Mouse (Mus musculus) intestine, embryonic 15.5 days (tissue): ENCODE measurements around the gene Nln. TPM values are rescaled to one million over a fixed set of nuclear protein-coding genes. Genes with fewer than 3 reads are reported as not detected.
A peak's percentile ranks its signal among the peaks of the same experiment; 100 is the strongest.

Source experiments
- ATAC-seq: fragments of 200-750 bp; cut with Nextera tagmentation; 2 replicates; pipeline ENCODE4 v1.8.0; 2017; ENCODE audit warnings: moderate TSS enrichment, moderate library complexity
- H3K27ac ChIP-seq: fragments of 300-500 bp; sonication (generic); 2 replicates; pipeline ENCODE4 v1.5.1; 2015; ENCODE audit warnings: mild to moderate bottlenecking, inconsistent platforms
- H3K27me3 ChIP-seq: fragments of 300-500 bp; sonication (generic); replicated peaks from 2 replicates; pipeline ENCODE4 v1.6.1; 2015; ENCODE audit warnings: inconsistent platforms
- H3K36me3 ChIP-seq: fragments of 300-500 bp; sonication (generic); 2 replicates; pipeline ENCODE4 v1.6.1; 2015; ENCODE audit warnings: inconsistent platforms
- H3K4me1 ChIP-seq: fragments of 300-500 bp; sonication (generic); replicated peaks from 2 replicates; pipeline ENCODE4 v1.6.1; 2015; ENCODE audit warnings: inconsistent platforms
- H3K4me2 ChIP-seq: fragments of 300-500 bp; sonication (generic); replicated peaks from 2 replicates; pipeline ENCODE4 v1.6.1; 2015; ENCODE audit warnings: mild to moderate bottlenecking, inconsistent platforms
- H3K4me3 ChIP-seq: fragments of 300-500 bp; sonication (generic); replicated peaks from 2 replicates; pipeline ENCODE4 v1.5.1; 2015; ENCODE audit warnings: inconsistent platforms
- H3K9ac ChIP-seq: fragments of 300-500 bp; sonication (generic); 2 replicates; pipeline ENCODE4 v1.6.1; 2015; ENCODE audit warnings: inconsistent platforms
- H3K9me3 ChIP-seq: fragments of 300-500 bp; sonication (generic); 2 replicates; pipeline ENCODE4 v1.6.1; 2016; ENCODE audit warnings: inconsistent platforms
- WGBS: fragments of 180-500 bp; shearing (Covaris S2); methylation state at CpG from one replicate; pipeline ENCODE4 v1.1.7; 2015; 5-methylcytosine and 5-hydroxymethylcytosine counted together
- polyA plus RNA-seq: library from polyadenylated mRNA; unstranded; fragments of >200 nt; fragmentation: Nextera tagmentation; extraction: Ambion mirVana; gene quantifications from 2 replicates; pipeline ENCODE4 v1.2.1, GENCODE M21; 2015

Nln gene
- polyA plus RNA-seq, 1 experiment from 2014 or later = 19.9 TPM

- no peaks in the 10 kb centered on the region for H3K36me3 ChIP-seq
- H3K9me3 ChIP-seq = no peaks in the 10 kb centered on the region
- no peaks in the 10 kb centered on the region for H3K4me1 ChIP-seq
- H3K4me2 ChIP-seq = no peak overlapping the region
- H3K27me3 ChIP-seq = no peaks in the 10 kb centered on the region
- no peak overlapping the region for H3K4me3 ChIP-seq
- ATAC-seq = peak; percentile 69; the same call in 1 of the 2 replicates
- WGBS = 4% methylated on average over 1 of the region's 1 CpGs
- no peak overlapping the region for H3K9ac ChIP-seq
- no peak overlapping the region for H3K27ac ChIP-seq
Observed at GRCm38 (mm10) chr13:104089387-104089786, 20.0 kb downstream of the Nln start.

- H3K27ac ChIP-seq = no peak overlapping the region
- H3K36me3 ChIP-seq = no peaks in the 10 kb centered on the region
- H3K9me3 ChIP-seq = no peaks in the 10 kb centered on the region
- H3K4me1 ChIP-seq = no peaks in the 10 kb centered on the region
- ATAC-seq = peak; percentile 35; the same call in 1 of the 2 replicates
- H3K27me3 ChIP-seq = no peaks in the 10 kb centered on the region
- no peak overlapping the region for H3K9ac ChIP-seq
- H3K4me2 ChIP-seq = no peak overlapping the region
- H3K4me3 ChIP-seq = no peak overlapping the region
- WGBS = 53% methylated on average over 2 of the region's 2 CpGs
Observed at GRCm38 (mm10) chr13:104084600-104084999, 24.8 kb downstream of the Nln start.

GRCm38 (mm10) chr13:104082504-104082903, 26.9 kb downstream of the Nln start:
- Histone ChIP-seq H3K9me3 (no peaks in the 10 kb centered on the region), H3K36me3 (no peaks in the 10 kb centered on the region), H3K4me2 (no peak overlapping the region), H3K9ac (no peak overlapping the region), H3K27ac (no peak overlapping the region), H3K27me3 (no peaks in the 10 kb centered on the region), H3K4me1 (no peaks in the 10 kb centered on the region), H3K4me3 (no peak overlapping the region)
- 81% methylated on average over 7 of the region's 7 CpGs for WGBS
- ATAC-seq = no peak

GRCm38 (mm10) chr13:104076993-104077392, 32.4 kb downstream of the Nln start:
- Histone ChIP-seq H3K4me3 (no peak overlapping the region), H3K27me3 (no peaks in the 10 kb centered on the region), H3K4me1 (0 out of 2 replicates have a peak, but pooled peaks cover 4% of the 10 kb centered on the region), H3K9ac (no peak overlapping the region), H3K4me2 (no peak overlapping the region), H3K9me3 (no peaks in the 10 kb centered on the region), H3K36me3 (no peaks in the 10 kb centered on the region), H3K27ac (no peak overlapping the region)
- ATAC-seq = no peak
- 58% methylated on average over 6 of the region's 6 CpGs for WGBS

GRCm38 (mm10) chr13:104074731-104075130, 34.7 kb downstream of the Nln start:
- no peaks in the 10 kb centered on the region for H3K36me3 ChIP-seq
- no peak overlapping the region for H3K4me2 ChIP-seq
- WGBS = 65% methylated on average over 10 of the region's 10 CpGs
- H3K4me1 ChIP-seq = 0 out of 2 replicates have a peak, but pooled peaks cover 4% of the 10 kb centered on the region
- no peaks in the 10 kb centered on the region for H3K9me3 ChIP-seq
- 0 out of 2 replicates have a peak overlapping the region, but pooled peaks have one; percentile 4 for H3K27ac ChIP-seq
- H3K9ac ChIP-seq = no peak overlapping the region
- peak; percentile 49 for ATAC-seq
- no peaks in the 10 kb centered on the region for H3K27me3 ChIP-seq
- no peak overlapping the region for H3K4me3 ChIP-seq

GRCm38 (mm10) chr13:104074230-104074629, 35.2 kb downstream of the Nln start:
- Histone ChIP-seq H3K27ac (0 out of 2 replicates have a peak overlapping the region, but pooled peaks have one; percentile 4), H3K9ac (no peak overlapping the region), H3K4me3 (no peak overlapping the region), H3K4me1 (0 out of 2 replicates have a peak, but pooled peaks cover 4% of the 10 kb centered on the region), H3K27me3 (no peaks in the 10 kb centered on the region), H3K4me2 (no peak overlapping the region), H3K36me3 (no peaks in the 10 kb centered on the region), H3K9me3 (no peaks in the 10 kb centered on the region)
- no peak for ATAC-seq
- WGBS = 96% methylated on average over 8 of the region's 8 CpGs

GRCm38 (mm10) chr13:104072351-104072750, 37.1 kb downstream of the Nln start:
- Histone ChIP-seq H3K27me3 (no peaks in the 10 kb centered on the region), H3K4me3 (no peak overlapping the region), H3K27ac (no peak overlapping the region), H3K4me2 (no peak overlapping the region), H3K9me3 (no peaks in the 10 kb centered on the region), H3K36me3 (no peaks in the 10 kb centered on the region), H3K9ac (no peak overlapping the region), H3K4me1 (0 out of 2 replicates have a peak, but pooled peaks cover 4% of the 10 kb centered on the region)
- WGBS = 93% methylated on average over 9 of the region's 9 CpGs
- ATAC-seq = no peak

- H3K27ac ChIP-seq = no peak overlapping the region
- H3K36me3 ChIP-seq = no peaks in the 10 kb centered on the region
- no peaks in the 10 kb centered on the region for H3K9me3 ChIP-seq
- no peaks in the 10 kb centered on the region for H3K27me3 ChIP-seq
- no peak for ATAC-seq
- H3K9ac ChIP-seq = no peak overlapping the region
- 0 out of 2 replicates have a peak, but pooled peaks cover 4% of the 10 kb centered on the region for H3K4me1 ChIP-seq
- no peak overlapping the region for H3K4me3 ChIP-seq
- WGBS = 44% methylated on average over 3 of the region's 3 CpGs
- H3K4me2 ChIP-seq = no peak overlapping the region
Observed at GRCm38 (mm10) chr13:104070703-104071102, 38.7 kb downstream of the Nln start.

GRCm38 (mm10) chr13:104069216-104069615, 40.2 kb downstream of the Nln start:
- no peaks in the 10 kb centered on the region for H3K36me3 ChIP-seq
- ATAC-seq = no peak
- H3K4me3 ChIP-seq = no peak overlapping the region
- 90% methylated on average over 11 of the region's 11 CpGs for WGBS
- no peak overlapping the region for H3K9ac ChIP-seq
- H3K4me1 ChIP-seq = no peaks in the 10 kb centered on the region
- H3K27ac ChIP-seq = no peak overlapping the region
- no peaks in the 10 kb centered on the region for H3K9me3 ChIP-seq
- no peaks in the 10 kb centered on the region for H3K27me3 ChIP-seq
- no peak overlapping the region for H3K4me2 ChIP-seq

GRCm38 (mm10) chr13:104065649-104066347, 43.6 kb downstream of the Nln start:
- Histone ChIP-seq H3K9ac (no peak overlapping the region), H3K27ac (no peak overlapping the region), H3K36me3 (no peaks in the 10 kb centered on the region), H3K9me3 (no peaks in the 10 kb centered on the region), H3K27me3 (no peaks in the 10 kb centered on the region), H3K4me3 (no peak overlapping the region), H3K4me2 (no peak overlapping the region), H3K4me1 (no peaks in the 10 kb centered on the region)
- ATAC-seq = no peak
- 80% methylated on average over 2 of the region's 2 CpGs for WGBS

- H3K36me3 ChIP-seq = no peaks in the 10 kb centered on the region
- no peak overlapping the region for H3K9ac ChIP-seq
- 86% methylated on average over 9 of the region's 9 CpGs for whole genome bisulfite sequencing
- H3K4me2 ChIP-seq = no peak overlapping the region
- no peaks in the 10 kb centered on the region for H3K27me3 ChIP-seq
- ATAC-seq = no peak
- H3K4me3 ChIP-seq = no peak overlapping the region
- no peak overlapping the region for H3K27ac ChIP-seq
- H3K9me3 ChIP-seq = no peaks in the 10 kb centered on the region
- no peaks in the 10 kb centered on the region for H3K4me1 ChIP-seq
Observed at GRCm38 (mm10) chr13:104063061-104063460, 46.4 kb downstream of the Nln start.

GRCm38 (mm10) chr13:104061975-104062750, 47.3 kb downstream of the Nln start:
- ATAC-seq = no peak
- H3K27ac ChIP-seq = no peak overlapping the region
- H3K4me3 ChIP-seq = no peak overlapping the region
- H3K9me3 ChIP-seq = no peaks in the 10 kb centered on the region
- H3K36me3 ChIP-seq = no peaks in the 10 kb centered on the region
- H3K27me3 ChIP-seq = no peaks in the 10 kb centered on the region
- whole genome bisulfite sequencing = 77% methylated on average over 2 of the region's 2 CpGs
- H3K9ac ChIP-seq = no peak overlapping the region
- H3K4me1 ChIP-seq = no peaks in the 10 kb centered on the region
- H3K4me2 ChIP-seq = no peak overlapping the region
